Mouse (Mus musculus) adrenal gland, postnatal 4 days (tissue): Measurements from ENCODE around the gene Armc7. TPM values are rescaled to one million over a fixed set of nuclear protein-coding genes. Genes with fewer than 3 reads are reported as not detected.
A peak's percentile ranks its signal among the peaks of the same experiment; 100 is the strongest.
"Not testable (repeated sequence)": the region's sequence is repeated elsewhere in the genome, so short reads cannot be mapped to it uniquely, and the experiment has no call there.

Experiments
- DNase-seq, 2 experiments: peaks; one replicate each; pipeline ENCODE4 v3.0.0; 2021 to 2022; ENCODE audit warnings: low spot score in 2 of 2, mixed read lengths in 2 of 2
- microRNA-seq: library from miRNA; unstranded; fragments of <30 nt; microRNA quantifications from one replicate; pipeline ENCODE4 v1.2.0, GENCODE M21; 2021
- total RNA-seq, 2 experiments: library from RNA; stranded (reverse); gene quantifications; 2 replicates each; pipeline ENCODE4 v1.2.3; 2021

Armc7 gene
- total RNA-seq, 2 experiments from 2014 or later, result 7.6 to 8.5 TPM

DNA sequence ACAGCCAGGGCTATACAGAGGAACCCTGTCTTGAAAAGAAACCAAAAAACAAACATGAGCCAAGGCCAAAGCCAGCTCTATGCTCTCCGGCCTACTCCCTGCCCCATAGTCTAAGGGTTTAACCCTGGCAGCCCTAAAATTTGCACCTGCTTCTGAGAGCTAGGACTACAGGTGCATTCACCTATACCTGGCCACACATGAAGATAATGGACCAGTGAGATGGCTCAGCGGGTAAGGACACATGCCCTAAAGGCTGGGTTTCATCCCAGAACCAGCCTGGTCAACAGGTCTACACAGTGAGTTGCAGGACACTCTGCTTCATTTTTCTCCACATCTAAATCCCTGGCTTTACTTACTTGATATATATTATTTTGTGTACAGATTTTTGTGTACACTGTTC, 46.8 kb downstream of the Armc7 start:
- no peak for DNase-seq

GRCm38 (mm10) chr11:115522703-115523102, 47.2 kb downstream of the Armc7 start:
- no peak for DNase-seq

- DNase-seq, result not testable (repeated sequence)
Measured at GRCm38 (mm10) chr11:115526446-115526845, 51.0 kb downstream of the Armc7 start.

DNA sequence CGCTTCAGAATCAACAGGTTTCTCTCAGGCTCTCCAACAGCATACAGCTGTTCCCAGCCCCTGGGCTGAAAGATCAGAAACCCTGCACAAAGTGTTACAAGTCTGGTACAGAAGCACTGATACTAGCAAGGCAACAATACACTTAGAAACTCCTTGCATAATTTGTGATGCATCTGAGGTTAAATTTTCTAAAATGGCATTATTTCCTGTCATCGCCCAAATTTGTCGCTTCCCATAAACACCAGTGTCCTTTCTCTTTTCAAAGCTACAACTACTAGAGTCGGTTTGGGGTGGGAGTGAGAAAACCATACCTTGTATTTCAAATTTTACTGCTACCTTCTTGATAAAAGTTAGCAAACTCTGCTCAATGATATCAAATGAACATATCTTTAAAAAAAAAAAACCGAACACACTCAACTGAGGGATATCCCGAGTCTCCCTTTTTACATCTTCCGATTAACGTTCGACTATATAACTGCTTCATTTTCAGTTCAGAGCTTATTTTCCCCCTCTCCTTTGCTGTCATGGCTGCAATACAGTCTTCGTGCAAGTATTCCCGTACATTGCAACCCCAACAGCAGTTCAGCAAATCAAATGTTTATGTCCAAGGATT, 59.4 kb downstream of the Armc7 start:
- DNase-seq, result no peak

DNA sequence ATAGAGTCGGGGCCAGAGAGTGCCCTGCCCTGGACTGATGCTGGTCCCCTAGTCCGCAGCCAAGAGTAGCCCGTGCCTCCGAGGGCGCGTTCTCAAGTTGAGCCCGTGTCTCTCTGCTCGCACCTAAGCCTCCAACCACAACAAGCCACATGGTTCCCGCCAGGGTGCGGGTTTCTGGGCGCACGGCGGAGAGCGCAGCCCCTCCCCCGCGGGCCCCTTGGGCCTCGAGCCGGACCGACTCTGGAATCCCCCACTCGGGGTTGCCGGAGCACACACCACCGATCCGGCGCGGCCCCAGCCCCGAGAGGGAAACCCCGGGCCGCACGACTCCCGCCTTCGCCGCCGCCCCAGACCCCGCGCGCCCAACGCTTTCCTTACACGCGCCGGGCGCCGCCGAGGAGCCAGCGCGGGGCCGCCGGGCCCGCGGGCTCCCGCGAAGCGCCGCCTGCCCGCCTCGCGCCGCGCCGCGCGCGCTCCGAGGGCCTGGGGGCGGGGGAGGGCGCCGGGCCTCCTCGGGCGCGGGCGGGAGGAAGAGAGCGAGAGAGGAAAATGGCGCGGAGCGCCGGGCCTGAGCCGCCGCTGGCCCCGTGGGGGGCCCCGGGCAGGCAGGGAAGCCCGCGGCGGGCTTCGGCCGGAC, 60.1 kb downstream of the Armc7 start:
- DNase-seq, result peak; percentile 40 to 57

DNA sequence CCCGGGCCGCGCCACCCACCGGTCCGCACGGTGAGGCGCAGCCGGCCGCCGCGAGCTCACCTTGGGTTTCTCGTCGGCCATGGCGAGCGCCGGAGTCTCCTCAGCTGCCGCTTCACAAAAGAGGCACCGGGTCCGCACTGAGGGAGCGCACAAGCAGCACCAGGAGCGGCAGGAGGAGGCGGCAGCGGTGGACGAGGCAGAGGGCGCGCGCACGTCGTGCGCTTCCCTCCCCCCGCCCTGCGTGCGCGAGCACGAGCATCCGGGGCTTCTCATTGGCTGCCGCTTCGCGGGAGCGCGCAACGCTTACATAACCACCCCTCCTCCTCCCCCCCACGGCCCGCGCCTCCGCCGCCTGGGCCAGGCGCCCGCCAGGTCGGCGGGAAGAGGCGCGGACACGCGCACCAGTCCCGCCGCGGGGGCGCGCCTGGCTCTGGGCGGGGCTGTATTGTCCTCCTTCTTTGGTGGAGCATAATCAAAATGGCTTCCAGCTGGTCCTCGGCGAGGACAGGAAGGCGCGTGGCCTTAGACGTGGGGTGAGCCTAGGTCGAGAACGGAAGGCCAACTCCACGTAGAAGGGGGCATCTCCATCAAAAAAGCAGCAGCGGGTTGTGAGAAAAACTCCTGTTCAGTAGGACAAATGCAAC, 60.7 kb downstream of the Armc7 start, which contains the start of gene Sumo2:
Gene Sumo2 (minus strand): TSS at position 239 of the 644 bp plus-strand sequence.
- peak; percentile 98 to 99 for DNase-seq

GRCm38 (mm10) chr11:115536856-115537568, 61.5 kb downstream of the Armc7 start:
- DNase-seq, result no peak

- DNase-seq, result no peak
Measured at GRCm38 (mm10) chr11:115538045-115538444, 62.6 kb downstream of the Armc7 start.

Small RNA genes within 50 kb of the gene (microRNA-seq; reads per million reads assigned to microRNA genes)
- gene Mir3968, result not detected

Other genes with a start within 250 kb of the Armc7 start
- 1 to 10 TPM; 1.8 to 2.0 TPM for gene Grin2c, start 208.4 kb upstream of the Armc7 start, total RNA-seq
- 100 to 1,000 TPM; 608 to 629 TPM for gene Fdxr, start 198.6 kb upstream of the Armc7 start, total RNA-seq
- gene Fads6, start 178.0 kb upstream of the Armc7 start, total RNA-seq, result 10 to 100 TPM; 26.0 to 31.3 TPM
- not detected for gene Otop2, start 168.5 kb upstream of the Armc7 start, total RNA-seq
- gene Ush1g, start 153.6 kb upstream of the Armc7 start, total RNA-seq, result under 1 TPM; 0.73 to 0.84 TPM
- gene Otop3, start 140.9 kb upstream of the Armc7 start, total RNA-seq, result under 1 TPM; 0.17 to 0.20 TPM
- 10 to 100 TPM; 29.0 to 34.2 TPM for gene Hid1, start 107.9 kb upstream of the Armc7 start, total RNA-seq
- 10 to 100 TPM; 44.3 to 47.4 TPM for gene Cdr2l, start 93.8 kb upstream of the Armc7 start, total RNA-seq
- gene Mrpl58, start 71.9 kb upstream of the Armc7 start, total RNA-seq, result 100 to 1,000 TPM; 150 to 158 TPM
- 100 to 1,000 TPM; 503 to 527 TPM for gene Atp5h, start 55.7 kb upstream of the Armc7 start, total RNA-seq
- 10 to 100 TPM; 56.7 to 61.6 TPM for gene Kctd2, start 55.5 kb upstream of the Armc7 start, total RNA-seq
- not detected for gene Trim80, start 35.1 kb upstream of the Armc7 start, total RNA-seq
- 1 to 10 TPM in 1 of 2 experiments, under 1 TPM in 1; 0.51 to 3.6 TPM for gene Slc16a5, start 13.2 kb upstream of the Armc7 start, total RNA-seq
- gene Nt5c, start 16.2 kb downstream of the Armc7 start, total RNA-seq, result 100 to 1,000 TPM in 1 of 2 experiments, 10 to 100 TPM in 1; 91.6 to 113 TPM
- 100 to 1,000 TPM; 149 to 164 TPM for gene Jpt1, start 38.7 kb downstream of the Armc7 start, total RNA-seq
- gene Sumo2, start 60.6 kb downstream of the Armc7 start, total RNA-seq, result 100 to 1,000 TPM; 361 to 374 TPM
- gene Nup85, start 88.8 kb downstream of the Armc7 start, total RNA-seq, result 10 to 100 TPM; 68.9 to 73.6 TPM
- gene Mrps7, start 128.3 kb downstream of the Armc7 start, total RNA-seq, result 10 to 100 TPM; 72.9 to 77.3 TPM
- 10 to 100 TPM; 29.1 to 34.6 TPM for gene Gga3, start 128.4 kb downstream of the Armc7 start, total RNA-seq
- gene Mif4gd, start 137.3 kb downstream of the Armc7 start, total RNA-seq, result 100 to 1,000 TPM; 150 to 165 TPM
- 10 to 100 TPM; 58.4 to 69.9 TPM for gene Slc25a19, start 152.6 kb downstream of the Armc7 start, total RNA-seq
- 100 to 1,000 TPM; 116 to 135 TPM for gene Grb2, start 232.9 kb downstream of the Armc7 start, total RNA-seq